Mouse (Mus musculus) liver, embryonic 16.5 days (tissue): ENCODE data around the gene Usp50. TPM values are rescaled to one million over a fixed set of nuclear protein-coding genes. Genes with fewer than 3 reads are reported as not detected.

Experiments
- polyA plus RNA-seq: library from polyadenylated mRNA; unstranded; fragments of >200 nt; fragmentation: Nextera tagmentation; extraction: Ambion mirVana; gene quantifications from 2 replicates; pipeline ENCODE4 v1.2.1, GENCODE M21; 2015

Gene Usp50
- polyA plus RNA-seq, 1 experiment from 2014 or later: 0.79 TPM

Other genes starting within 250 kb of the Usp50 start
- 145 and 150 TPM in 2 replicates for gene Slc27a2, start 231.1 kb downstream of the Usp50 start, polyA plus RNA-seq
- 7.0 and 7.6 TPM in 2 replicates for gene Hdc, start 164.2 kb downstream of the Usp50 start, polyA plus RNA-seq
- 19.0 and 23.4 TPM in 2 replicates for gene Gabpb1, start 107.1 kb downstream of the Usp50 start, polyA plus RNA-seq
- 18.2 and 19.1 TPM in 2 replicates for gene Usp8, start 76.1 kb downstream of the Usp50 start, polyA plus RNA-seq
- 15.8 and 18.4 TPM in 2 replicates for gene Trpm7, start 92.8 kb upstream of the Usp50 start, polyA plus RNA-seq
- 22.0 and 23.4 TPM in 2 replicates for gene Sppl2a, start 149.8 kb upstream of the Usp50 start, polyA plus RNA-seq
- 4.3 and 5.0 TPM in 2 replicates for gene Ap4e1, start 225.2 kb upstream of the Usp50 start, polyA plus RNA-seq